Mouse (Mus musculus): ENCODE results near the gene Il1f5. TPM values are rescaled to one million over a fixed set of nuclear protein-coding genes. Genes with fewer than 3 reads are reported as not detected.

Gene Il1f5
- not detected in 2 replicates for total RNA-seq (2012; rRNA removed)

GRCm38 (mm10) chr2:24276654-24277053 lies at the start of gene Il1f5:
Gene Il1f5 (plus strand): TSS chr2:24276954.
- no peaks in the 10 kb centered on the region for H3K4me1 ChIP-seq (ENCODE audit: control insufficient read depth in 2 of 2, insufficient read depth in 2 of 2, low read length in 2 of 2, poor library complexity in 1 of 2)
- in situ Hi-C loops (cut with MboI; ENCODE audit: low sequenced_read_pairs in 2 of 2, unreplicated experiment in 2 of 2), result no loop called here
- H3K27ac ChIP-seq (ENCODE audit: insufficient read depth, low read depth, low read length, poor library complexity, severe bottlenecking), result no peak within 1 kb of the TSS
- no peak within 1 kb of the TSS for H3K4me3 ChIP-seq (ENCODE audit: insufficient read depth in 1 of 2, low read depth in 1 of 2, low read length in 2 of 2, poor library complexity in 1 of 2, severe bottlenecking in 1 of 2)
- no peak for TF ChIP-seq ZC3H11A (IDR thresholded peaks at IDR 0.05; ENCODE audit: borderline replicate concordance, low read depth, low read length)
- H3K36me3 ChIP-seq (ENCODE audit: control insufficient read depth, insufficient read depth, low read length, poor library complexity, severe bottlenecking), result no peaks in the 10 kb centered on the region
- DNase-seq (ENCODE audit: low read depth, low spot score), result no peak
- H3K9me3 ChIP-seq (ENCODE audit: control insufficient read depth, insufficient read depth, low read depth, low read length), result no peaks in the 10 kb centered on the region
- no peak within 1 kb of the TSS for H3K9ac ChIP-seq (ENCODE audit: insufficient read depth, low read depth, low read length, poor library complexity, severe bottlenecking)

GRCm38 (mm10) chr2:24227191-24227590 lies 49.6 kb upstream of the Il1f5 start:
- Histone ChIP-seq H3K4me1 (ENCODE audit: control insufficient read depth in 2 of 2, insufficient read depth in 2 of 2, low read length in 2 of 2, poor library complexity in 1 of 2) (no peaks in the 10 kb centered on the region), H3K27ac (ENCODE audit: insufficient read depth, low read depth, low read length, poor library complexity, severe bottlenecking) (no peak overlapping the region), H3K9ac (ENCODE audit: insufficient read depth, low read depth, low read length, poor library complexity, severe bottlenecking) (no peak overlapping the region), H3K4me3 (ENCODE audit: insufficient read depth in 1 of 2, low read depth in 1 of 2, low read length in 2 of 2, poor library complexity in 1 of 2, severe bottlenecking in 1 of 2) (no peak overlapping the region), H3K9me3 (ENCODE audit: control insufficient read depth, insufficient read depth, low read depth, low read length) (no peaks in the 10 kb centered on the region), H3K36me3 (ENCODE audit: control insufficient read depth, insufficient read depth, low read length, poor library complexity, severe bottlenecking) (no peaks in the 10 kb centered on the region)
- no peak for DNase-seq (ENCODE audit: low read depth, low spot score)
- TF ChIP-seq MAFK (IDR thresholded peaks at IDR 0.05; ENCODE audit: insufficient read depth, low read depth, low read length), result no peak
- TF ChIP-seq CHD2 (IDR thresholded peaks at IDR 0.05; ENCODE audit: low read depth, low read length), result no peak
- no peak for TF ChIP-seq ZNF384 (IDR thresholded peaks at IDR 0.05; ENCODE audit: low read depth, low read length)
- no peak for TF ChIP-seq HCFC1 (IDR thresholded peaks at IDR 0.05; ENCODE audit: borderline replicate concordance, insufficient read depth, low read length)
- no peak for TF ChIP-seq ZC3H11A (IDR thresholded peaks at IDR 0.05; ENCODE audit: borderline replicate concordance, low read depth, low read length)
- in situ Hi-C loops (cut with MboI; ENCODE audit: low sequenced_read_pairs in 2 of 2, unreplicated experiment in 2 of 2), result no loop called here

- Histone ChIP-seq H3K4me3 (ENCODE audit: insufficient read depth in 1 of 2, low read depth in 1 of 2, low read length in 2 of 2, poor library complexity in 1 of 2, severe bottlenecking in 1 of 2) (no peak overlapping the region), H3K4me1 (ENCODE audit: control insufficient read depth in 2 of 2, insufficient read depth in 2 of 2, low read length in 2 of 2, poor library complexity in 1 of 2) (no peaks in the 10 kb centered on the region), H3K27ac (ENCODE audit: insufficient read depth, low read depth, low read length, poor library complexity, severe bottlenecking) (no peak overlapping the region), H3K9me3 (ENCODE audit: control insufficient read depth, insufficient read depth, low read depth, low read length) (no peaks in the 10 kb centered on the region), H3K9ac (ENCODE audit: insufficient read depth, low read depth, low read length, poor library complexity, severe bottlenecking) (no peak overlapping the region), H3K36me3 (ENCODE audit: control insufficient read depth, insufficient read depth, low read length, poor library complexity, severe bottlenecking) (no peaks in the 10 kb centered on the region)
- TF ChIP-seq ZC3H11A (IDR thresholded peaks at IDR 0.05; ENCODE audit: borderline replicate concordance, low read depth, low read length) (no peak), CHD2 (IDR thresholded peaks at IDR 0.05; ENCODE audit: low read depth, low read length) (no peak), MAFK (IDR thresholded peaks at IDR 0.05; ENCODE audit: insufficient read depth, low read depth, low read length) (no peak)
- no peak for DNase-seq (ENCODE audit: low read depth, low spot score)
- in situ Hi-C loops (cut with MboI; ENCODE audit: low sequenced_read_pairs in 2 of 2, unreplicated experiment in 2 of 2), result no loop called here
Measured at GRCm38 (mm10) chr2:24267503-24267902, 9.3 kb upstream of the Il1f5 start.

GRCm38 (mm10) chr2:24273619-24274018 lies 3.1 kb upstream of the Il1f5 start:
- Histone ChIP-seq H3K9ac (ENCODE audit: insufficient read depth, low read depth, low read length, poor library complexity, severe bottlenecking) (no peak overlapping the region), H3K9me3 (ENCODE audit: control insufficient read depth, insufficient read depth, low read depth, low read length) (no peaks in the 10 kb centered on the region), H3K4me1 (ENCODE audit: control insufficient read depth in 2 of 2, insufficient read depth in 2 of 2, low read length in 2 of 2, poor library complexity in 1 of 2) (no peaks in the 10 kb centered on the region), H3K27ac (ENCODE audit: insufficient read depth, low read depth, low read length, poor library complexity, severe bottlenecking) (no peak overlapping the region), H3K36me3 (ENCODE audit: control insufficient read depth, insufficient read depth, low read length, poor library complexity, severe bottlenecking) (no peaks in the 10 kb centered on the region), H3K4me3 (ENCODE audit: insufficient read depth in 1 of 2, low read depth in 1 of 2, low read length in 2 of 2, poor library complexity in 1 of 2, severe bottlenecking in 1 of 2) (no peak overlapping the region)
- in situ Hi-C loops (cut with MboI; ENCODE audit: low sequenced_read_pairs in 2 of 2, unreplicated experiment in 2 of 2), result no loop called here
- TF ChIP-seq ZNF384 (IDR thresholded peaks at IDR 0.05; ENCODE audit: low read depth, low read length), result no peak
- TF ChIP-seq CHD2 (IDR thresholded peaks at IDR 0.05; ENCODE audit: low read depth, low read length), result no peak
- no peak for TF ChIP-seq ZC3H11A (IDR thresholded peaks at IDR 0.05; ENCODE audit: borderline replicate concordance, low read depth, low read length)
- no peak for TF ChIP-seq HCFC1 (IDR thresholded peaks at IDR 0.05; ENCODE audit: borderline replicate concordance, insufficient read depth, low read length)
- no peak for TF ChIP-seq MAFK (IDR thresholded peaks at IDR 0.05; ENCODE audit: insufficient read depth, low read depth, low read length)
- no peak for DNase-seq (ENCODE audit: low read depth, low spot score)

GRCm38 (mm10) chr2:24275146-24275545 lies 1.6 kb upstream of the Il1f5 start:
- DNase-seq (ENCODE audit: low read depth, low spot score), result no peak
- H3K9me3 ChIP-seq (ENCODE audit: control insufficient read depth, insufficient read depth, low read depth, low read length), result no peaks in the 10 kb centered on the region
- no peaks in the 10 kb centered on the region for H3K36me3 ChIP-seq (ENCODE audit: control insufficient read depth, insufficient read depth, low read length, poor library complexity, severe bottlenecking)
- no peaks in the 10 kb centered on the region for H3K4me1 ChIP-seq (ENCODE audit: control insufficient read depth in 2 of 2, insufficient read depth in 2 of 2, low read length in 2 of 2, poor library complexity in 1 of 2)
- no peak overlapping the region for H3K4me3 ChIP-seq (ENCODE audit: insufficient read depth in 1 of 2, low read depth in 1 of 2, low read length in 2 of 2, poor library complexity in 1 of 2, severe bottlenecking in 1 of 2)
- H3K27ac ChIP-seq (ENCODE audit: insufficient read depth, low read depth, low read length, poor library complexity, severe bottlenecking), result no peak overlapping the region
- TF ChIP-seq HCFC1 (IDR thresholded peaks at IDR 0.05; ENCODE audit: borderline replicate concordance, insufficient read depth, low read length) (no peak), MAFK (IDR thresholded peaks at IDR 0.05; ENCODE audit: insufficient read depth, low read depth, low read length) (no peak), CHD2 (IDR thresholded peaks at IDR 0.05; ENCODE audit: low read depth, low read length) (no peak), ZC3H11A (IDR thresholded peaks at IDR 0.05; ENCODE audit: borderline replicate concordance, low read depth, low read length) (no peak), ZNF384 (IDR thresholded peaks at IDR 0.05; ENCODE audit: low read depth, low read length) (no peak)
- in situ Hi-C loops (cut with MboI; ENCODE audit: low sequenced_read_pairs in 2 of 2, unreplicated experiment in 2 of 2), result no loop called here
- no peak overlapping the region for H3K9ac ChIP-seq (ENCODE audit: insufficient read depth, low read depth, low read length, poor library complexity, severe bottlenecking)
